Mouse (Mus musculus) lung, postnatal 0 days (tissue): ENCODE data around the gene Plekhm3.

Source experiments
- CTCF ChIP-seq: IDR thresholded peaks from 2 replicates; pipeline ENCODE4 v1.5.1; 2016; ENCODE audit warnings: antibody characterized with exemption, mild to moderate bottlenecking
- EP300 ChIP-seq: IDR thresholded peaks from 2 replicates; pipeline ENCODE4 v1.6.1; 2016; ENCODE audit warnings: antibody characterized with exemption, mild to moderate bottlenecking, control low read depth

- TF ChIP-seq CTCF (no peak), EP300 (no peak)
Measured at GRCm38 (mm10) chr1:64859826-64860225, 96.8 kb downstream of the Plekhm3 start.
